Mouse (Mus musculus) gastrocnemius, adult 2 months (tissue): Measurements from ENCODE around the gene Gm19684. TPM values are rescaled to one million over a fixed set of nuclear protein-coding genes. Genes with fewer than 3 reads are reported as not detected.
A peak's percentile ranks its signal among the peaks of the same experiment; 100 is the strongest.
"Not testable (repeated sequence)": the region's sequence is repeated elsewhere in the genome, so short reads cannot be mapped to it uniquely, and the experiment has no call there.

Experiments
- DNase-seq: peaks from one replicate; pipeline ENCODE4 v3.0.0; 2022
- H3K27ac ChIP-seq: fragments of 200-600 bp; 2 replicates; pipeline ENCODE4 v1.8.1; 2022; ENCODE audit warnings: mild to moderate bottlenecking
- H3K4me3 ChIP-seq: fragments of 200-600 bp; 2 replicates; pipeline ENCODE4 v1.8.1; 2022; ENCODE audit warnings: mild to moderate bottlenecking, moderate library complexity
- CTCF ChIP-seq: fragments of 200-600 bp; IDR thresholded peaks from 2 replicates; pipeline ENCODE4 v1.8.1; 2022; ENCODE audit warnings: antibody characterized with exemption, mild to moderate bottlenecking, moderate library complexity
- intact Hi-C: fragments of 180-260 bp; cut with DNase I; formaldehyde crosslinking; loops from one replicate; pipeline ENCODE4 v1.15.1; 2025
- total RNA-seq, 2 experiments: library from RNA; stranded (reverse); gene quantifications; 2 replicates each; pipeline ENCODE4 v1.2.3; 2021

The Gm19684 gene
- total RNA-seq, 2 experiments from 2014 or later = not detected

- TF ChIP-seq CTCF = peak; percentile 51
- not testable (repeated sequence) for H3K27ac ChIP-seq
- peak; percentile 25 for DNase-seq
- intact Hi-C loops = loop anchor here (5.0 kb wide), 1 partner anchor 114 kb away; no protein-coding TSS in a partner anchor
- H3K4me3 ChIP-seq = peak overlapping the region; percentile 73
These were observed 10.6 kb upstream of the Gm19684 start for GRCm38 (mm10) chr17:36110641-36111509.

DNA sequence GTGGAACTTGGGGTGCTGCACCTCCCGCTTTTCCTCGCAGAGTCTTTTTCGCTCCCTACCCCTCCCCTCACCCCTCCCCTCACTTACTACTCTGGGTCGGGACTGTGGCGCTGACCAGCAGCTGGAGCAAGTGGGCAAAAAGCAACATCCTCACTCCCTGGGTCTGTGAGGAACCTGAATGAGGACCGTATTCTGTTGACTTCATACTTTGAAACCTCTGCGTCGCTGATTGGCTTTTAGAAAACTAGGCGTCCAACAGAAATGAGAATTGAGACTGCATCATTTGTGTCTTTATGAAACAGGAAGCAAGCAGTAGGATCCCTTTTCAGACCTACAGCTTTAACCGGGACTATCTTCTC is 10.0 kb upstream of the Gm19684 start:
- H3K4me3 ChIP-seq = peak overlapping the region; percentile 73
- not testable (repeated sequence) for H3K27ac ChIP-seq, DNase-seq
- intact Hi-C loops = loop anchor here (5.0 kb wide), 1 partner anchor 114 kb away; no protein-coding TSS in a partner anchor

DNA sequence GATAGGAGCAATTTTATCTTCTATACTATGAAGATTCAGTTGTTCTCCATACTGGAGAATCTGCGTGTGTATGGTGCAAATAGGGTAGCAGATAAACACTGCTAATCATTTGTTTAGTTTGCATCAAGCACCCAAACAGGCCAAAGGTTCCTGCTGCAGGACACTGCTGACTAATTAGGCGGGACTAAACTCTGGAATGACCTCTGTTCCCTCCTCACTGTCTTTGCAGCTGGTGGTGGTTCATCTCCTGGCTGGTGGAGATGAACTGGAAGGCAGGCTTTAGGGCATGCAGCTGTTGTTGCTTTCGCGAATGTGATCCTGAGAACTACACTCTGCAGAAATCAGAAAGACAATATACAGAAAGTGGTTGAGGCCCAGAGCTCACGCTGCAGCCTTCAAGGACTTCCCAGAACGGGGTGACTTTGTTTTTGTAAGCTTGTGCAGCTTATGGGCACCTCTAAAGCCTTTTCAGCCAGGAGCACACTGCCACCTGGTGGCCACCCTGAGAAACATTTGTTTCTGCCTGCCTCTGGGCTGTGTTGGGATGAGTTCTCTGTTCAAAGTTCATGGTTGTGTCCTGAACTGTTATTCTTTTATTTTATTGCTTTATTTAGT is 7.4 kb upstream of the Gm19684 start:
- TF ChIP-seq CTCF = peak; percentile 70
- not testable (repeated sequence) for H3K27ac ChIP-seq, H3K4me3 ChIP-seq
- DNase-seq = peak; percentile 42
- intact Hi-C loops = loop anchor here (5.0 kb wide), 1 partner anchor 117 kb away; no protein-coding TSS in a partner anchor

GRCm38 (mm10) chr17:36116545-36116944 is 4.9 kb upstream of the Gm19684 start:
- H3K27ac ChIP-seq, H3K4me3 ChIP-seq, intact Hi-C loops, DNase-seq: not testable (repeated sequence)

DNA sequence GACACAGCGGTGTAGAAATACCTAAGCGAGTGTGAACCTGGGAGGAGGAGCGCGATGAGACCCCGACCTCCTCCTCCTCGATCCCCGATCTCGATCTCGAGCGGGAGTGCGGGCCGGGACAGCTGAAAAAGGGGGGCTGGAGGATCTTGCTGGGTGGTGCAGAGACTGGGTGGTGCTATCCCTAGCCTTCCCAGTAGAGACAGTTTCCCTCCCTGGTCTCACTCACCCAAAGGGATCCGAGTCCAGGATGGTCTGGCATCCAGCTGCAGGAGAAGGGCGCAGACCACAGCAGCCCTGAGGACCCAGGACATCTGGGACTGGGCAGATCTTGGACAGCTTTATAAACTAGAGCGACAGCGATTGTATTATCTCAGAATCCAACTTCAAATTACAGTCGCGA is 639 bp upstream of the Gm19684 start:
- Histone ChIP-seq H3K4me3 (peak overlapping the region; percentile 67), H3K27ac (peak overlapping the region; percentile 74)
- intact Hi-C loops, DNase-seq: not testable (repeated sequence)

- intact Hi-C loops, H3K4me3 ChIP-seq, H3K27ac ChIP-seq, DNase-seq: not testable (repeated sequence)
These were observed 2.6 kb downstream of the Gm19684 start for GRCm38 (mm10) chr17:36124111-36124510.

DNA sequence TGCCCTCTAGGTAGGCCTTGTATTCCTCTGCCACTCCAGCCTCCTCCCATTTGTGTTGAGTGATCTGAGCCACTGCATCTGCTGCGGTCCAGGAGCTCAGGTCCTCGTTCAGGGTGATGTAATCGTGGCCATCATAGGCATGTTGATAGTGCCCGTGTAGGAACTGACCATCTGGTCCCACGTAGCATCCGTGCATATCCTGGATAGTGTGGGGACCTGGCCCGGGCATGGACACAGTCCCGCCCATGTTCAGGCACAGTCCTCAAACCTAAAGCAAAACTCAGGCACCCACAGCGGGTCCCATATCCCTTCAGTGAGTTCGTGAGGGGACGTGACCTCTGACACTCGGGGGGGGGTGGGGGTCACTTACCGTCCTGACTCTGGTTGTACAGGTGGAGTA is 7.0 kb downstream of the Gm19684 start:
- H3K27ac ChIP-seq, H3K4me3 ChIP-seq, DNase-seq, intact Hi-C loops: not testable (repeated sequence)

DNA sequence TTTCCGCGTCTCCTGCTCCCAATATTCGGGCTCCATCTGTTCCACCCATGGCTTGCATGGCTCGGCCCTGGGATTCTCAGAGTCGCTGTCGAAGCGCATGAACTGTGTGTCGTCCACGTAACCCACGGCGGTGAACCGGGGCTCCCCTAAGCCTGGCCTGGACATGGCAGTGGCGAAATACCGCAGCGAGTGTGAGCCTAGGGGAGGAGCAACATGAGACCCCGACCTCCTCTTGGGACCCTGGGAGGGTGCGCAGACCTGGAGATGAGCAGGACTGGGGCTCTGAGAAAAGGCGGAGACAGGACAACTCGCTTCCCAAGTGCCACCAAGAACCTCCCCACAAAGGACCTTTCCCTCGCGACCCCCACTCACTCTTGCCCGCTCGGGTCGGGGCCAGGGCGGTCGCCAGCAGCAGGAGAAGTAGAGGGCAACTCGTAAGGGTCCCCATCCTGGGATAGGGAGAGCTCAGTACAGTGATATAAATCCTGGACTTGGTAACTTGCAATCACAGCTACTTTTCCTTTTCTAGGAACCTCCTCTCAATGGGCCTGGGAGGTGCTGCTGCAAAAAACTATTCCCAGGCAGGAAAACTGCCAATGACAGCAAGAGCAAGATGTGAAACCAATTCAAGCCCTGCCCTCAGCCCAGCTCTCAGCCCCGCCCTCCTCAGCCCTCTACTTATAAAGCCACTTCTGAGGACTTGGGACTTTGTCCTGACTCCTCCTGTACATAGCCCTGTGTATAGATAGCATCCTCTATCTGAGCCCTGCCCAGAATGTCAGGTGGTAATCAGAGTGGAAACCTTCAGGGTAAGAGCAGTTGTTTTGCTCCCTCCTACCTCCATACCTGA is 7.7 kb downstream of the Gm19684 start, which contains the start of gene Gm7030:
TSS of gene Gm7030 (minus strand) at position 458 of the 850 bp plus-strand sequence.
- H3K27ac ChIP-seq, intact Hi-C loops: not testable (repeated sequence)
- H3K4me3 ChIP-seq = peak within 1 kb of the TSS; percentile 48
- peak; percentile 30 for DNase-seq

DNA sequence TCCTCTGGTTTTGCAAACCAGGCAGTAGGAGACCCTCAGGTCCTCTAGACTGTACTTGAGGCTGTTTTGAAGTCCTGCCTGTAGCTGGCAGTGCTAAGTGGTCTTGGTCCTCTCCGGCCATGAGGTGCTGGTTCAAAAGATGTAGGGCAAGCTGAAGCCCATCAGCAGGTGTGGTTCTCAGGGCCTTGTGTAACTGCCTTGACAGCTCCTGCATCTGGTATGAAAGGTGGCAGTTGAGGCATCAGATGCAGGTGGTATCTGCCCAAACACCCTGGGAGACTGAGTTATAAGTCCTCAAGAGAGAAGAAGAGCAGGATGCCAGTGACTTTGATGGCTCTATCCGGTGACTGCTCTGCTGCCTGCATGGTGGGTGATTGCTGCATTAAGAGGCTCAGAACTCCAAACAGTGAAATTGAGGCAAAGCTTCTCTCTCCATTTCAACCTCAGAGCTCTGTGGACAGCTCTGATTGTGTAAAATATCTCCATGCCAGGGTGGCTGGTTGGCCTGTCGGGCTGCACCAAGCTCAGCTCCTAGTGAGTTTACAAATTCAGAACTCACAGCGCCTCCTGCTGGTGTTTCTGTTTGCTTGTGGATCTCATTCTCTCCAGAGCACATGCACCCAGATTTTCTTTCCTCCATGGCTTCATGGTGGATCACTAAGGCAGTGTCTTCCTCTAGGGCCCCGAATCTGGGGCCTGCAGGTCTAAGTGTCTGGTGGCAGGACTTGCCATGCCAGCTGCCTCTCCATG is 10.2 kb downstream of the Gm19684 start:
- H3K4me3 ChIP-seq = no peak overlapping the region
- no peak overlapping the region for H3K27ac ChIP-seq
- intact Hi-C loops = loop anchor here (10.0 kb wide), 1 partner anchor 67 kb away; no protein-coding TSS in a partner anchor
- DNase-seq = no peak
- no peak for TF ChIP-seq CTCF

- intact Hi-C loops = loop anchor here (10.0 kb wide), 1 partner anchor 71 kb away; no protein-coding TSS in a partner anchor
- not testable (repeated sequence) for H3K4me3 ChIP-seq, H3K27ac ChIP-seq, DNase-seq
These were observed 14.1 kb downstream of the Gm19684 start for GRCm38 (mm10) chr17:36135421-36136231.

GRCm38 (mm10) chr17:36136299-36136848 is 14.9 kb downstream of the Gm19684 start:
- not testable (repeated sequence) for H3K27ac ChIP-seq, H3K4me3 ChIP-seq, DNase-seq
- intact Hi-C loops = loop anchor here (10.0 kb wide), 1 partner anchor 72 kb away; no protein-coding TSS in a partner anchor
